Mouse (Mus musculus): ENCODE data around the gene Layn.

Gene Layn

GRCm38 (mm10) chr9:51032291-51032690 is 44.6 kb downstream of the Layn start:
- DNase-seq, result no peak

- DNase-seq, result no peak
These were observed 45.3 kb downstream of the Layn start for GRCm38 (mm10) chr9:51031603-51032002.

- DNase-seq, result no peak
These were observed 46.7 kb downstream of the Layn start for GRCm38 (mm10) chr9:51030147-51030546.

GRCm38 (mm10) chr9:51026952-51027351 is 49.9 kb downstream of the Layn start:
- DNase-seq, result no peak

GRCm38 (mm10) chr9:51021123-51021795 is 55.6 kb downstream of the Layn start:
- DNase-seq, result no peak

- no peak for DNase-seq
These were observed 56.5 kb downstream of the Layn start for GRCm38 (mm10) chr9:51020351-51020750.

- no peak for DNase-seq
These were observed 57.2 kb downstream of the Layn start for GRCm38 (mm10) chr9:51019670-51020069.

- no peak for DNase-seq
These were observed 61.2 kb downstream of the Layn start for GRCm38 (mm10) chr9:51015732-51016131.

- DNase-seq, result no peak
These were observed 63.2 kb downstream of the Layn start for GRCm38 (mm10) chr9:51013644-51014043.

- DNase-seq, result no peak
These were observed 67.3 kb downstream of the Layn start for GRCm38 (mm10) chr9:51009656-51009950.

GRCm38 (mm10) chr9:51008841-51009655 is 67.8 kb downstream of the Layn start, which contains the start of gene Sik2:
TSS of gene Sik2 (minus strand) at chr9:51009073.
- peak; percentile 92 for DNase-seq

GRCm38 (mm10) chr9:51008068-51008840 is 68.6 kb downstream of the Layn start:
- DNase-seq, result peak; percentile 55

GRCm38 (mm10) chr9:51007726-51008067 is 69.2 kb downstream of the Layn start:
- no peak for DNase-seq

- DNase-seq, result peak; percentile 78
These were observed 70.0 kb downstream of the Layn start for GRCm38 (mm10) chr9:51006846-51007245.

Data from lung, postnatal 10 days (tissue).